Mouse (Mus musculus) myocyte (in vitro differentiated cells): ENCODE measurements around the gene Cavin3. TPM values are rescaled to one million over a fixed set of nuclear protein-coding genes. Genes with fewer than 3 reads are reported as not detected.

Experiments used
- H3K27me3 ChIP-seq: one replicate; pipeline ENCODE4 v1.6.1; 2011; ENCODE audit not compliant: control insufficient read depth, insufficient read depth, insufficient read length
- H3K36me3 ChIP-seq: one replicate; pipeline ENCODE4 v1.6.1; 2011; ENCODE audit not compliant: control insufficient read depth, insufficient read depth
- H3K4me2 ChIP-seq: one replicate; pipeline ENCODE4 v1.6.1; 2011; ENCODE audit warnings: low read depth, control low read depth
- H3K4me3 ChIP-seq: one replicate; pipeline ENCODE4 v1.5.1; 2011; ENCODE audit warnings: mild to moderate bottlenecking, control low read depth, moderate library complexity
- H3K79me2 ChIP-seq: one replicate; pipeline ENCODE4 v1.6.1; 2011; ENCODE audit not compliant: control insufficient read depth, insufficient read depth
- H3ac ChIP-seq: one replicate; pipeline ENCODE4 v1.6.1; 2011; ENCODE audit not compliant: control insufficient read depth, insufficient read length
- CEBPB ChIP-seq: IDR thresholded peaks from 2 replicates; pipeline ENCODE4 v1.6.1; 2011; ENCODE audit warnings: mild to moderate bottlenecking, moderate library complexity; ENCODE audit not compliant: poor library complexity, insufficient read depth, severe bottlenecking
- E2F4 ChIP-seq: IDR thresholded peaks from one replicate; pipeline ENCODE4 v1.6.1; 2011; ENCODE audit warnings: mild to moderate bottlenecking, control low read depth, moderate library complexity; ENCODE audit not compliant: insufficient read depth
- MAX ChIP-seq: IDR thresholded peaks from one replicate; pipeline ENCODE4 v1.6.1; 2011; ENCODE audit warnings: low read depth, mild to moderate bottlenecking, control low read depth
- MYOD1 ChIP-seq, 3 experiments: IDR thresholded peaks; one replicate each; pipeline ENCODE4 v1.6.1; 2011; ENCODE audit warnings: control low read depth in 2 of 3, low read depth in 2 of 3, mild to moderate bottlenecking in 2 of 3, moderate library complexity in 1 of 3; ENCODE audit not compliant: insufficient read length in 2 of 3, control insufficient read depth in 1 of 3
- MYOG ChIP-seq, 3 experiments: IDR thresholded peaks; one replicate each; pipeline ENCODE4 v1.6.1; 2011; ENCODE audit warnings: control low read depth in 2 of 3, low read depth in 2 of 3, mild to moderate bottlenecking in 2 of 3; ENCODE audit not compliant: insufficient read length in 2 of 3, control insufficient read depth in 1 of 3, insufficient read depth in 1 of 3
- POLR2A ChIP-seq: IDR thresholded peaks from one replicate; pipeline ENCODE4 v1.6.1; 2011; ENCODE audit warnings: low read depth, mild to moderate bottlenecking, control low read depth, moderate library complexity; ENCODE audit not compliant: insufficient read length
- POLR2AphosphoS2 ChIP-seq: IDR thresholded peaks from one replicate; pipeline ENCODE4 v1.6.1; 2011; ENCODE audit warnings: low read depth, control low read depth; ENCODE audit not compliant: insufficient read length
- REST ChIP-seq: IDR thresholded peaks from one replicate; pipeline ENCODE4 v1.6.1; 2011; ENCODE audit warnings: mild to moderate bottlenecking, control low read depth, moderate library complexity; ENCODE audit not compliant: insufficient read depth, insufficient read length
- SRF ChIP-seq: IDR thresholded peaks from one replicate; pipeline ENCODE4 v1.6.1; 2011; ENCODE audit warnings: low read depth; ENCODE audit not compliant: control insufficient read depth, insufficient read length
- TCF12 ChIP-seq: IDR thresholded peaks from one replicate; pipeline ENCODE4 v1.6.1; 2011; ENCODE audit warnings: mild to moderate bottlenecking, control low read depth; ENCODE audit not compliant: poor library complexity, insufficient read depth, severe bottlenecking
- TCF3 ChIP-seq: IDR thresholded peaks from one replicate; pipeline ENCODE4 v1.6.1; 2011; ENCODE audit warnings: low read depth, control low read depth; ENCODE audit not compliant: insufficient read length
- USF1 ChIP-seq: IDR thresholded peaks from one replicate; pipeline ENCODE4 v1.6.1; 2011; ENCODE audit warnings: low read depth, mild to moderate bottlenecking, control low read depth, moderate library complexity
- polyA plus RNA-seq: library from polyadenylated mRNA; unstranded; fragments of >200 nt; fragmentation: generic; extraction: Trizol; gene quantifications from one replicate; pipeline ENCODE4 v1.2.1, GENCODE M21; 2012; ENCODE audit warnings: missing spikeins

The Cavin3 gene
- 88.4 TPM for polyA plus RNA-seq

- Histone ChIP-seq H3K4me3 (peak within 1 kb of the TSS; percentile 57), H3K79me2 (no peaks in the 10 kb centered on the region), H3ac (peak within 1 kb of the TSS; percentile 46), H3K36me3 (no peaks in the 10 kb centered on the region), H3K4me2 (peak within 1 kb of the TSS; percentile 85), H3K27me3 (no peaks in the 10 kb centered on the region)
- TF ChIP-seq POLR2AphosphoS2: peak; percentile 57
- TF ChIP-seq MAX: no peak
- TF ChIP-seq TCF12: no peak
- no peak for TF ChIP-seq E2F4
- no peak for TF ChIP-seq REST
- no peak for TF ChIP-seq USF1
- no peak for TF ChIP-seq CEBPB
- TF ChIP-seq MYOD1 (IDR thresholded peaks at IDR 0.05; ENCODE audit: control insufficient read depth in 1 of 3, insufficient read length in 2 of 3, low read depth in 2 of 3): peak in 2 of 3 experiments; percentile 74 to 92
- TF ChIP-seq POLR2A: peak; percentile 72
- TF ChIP-seq TCF3: peak; percentile 25
- TF ChIP-seq SRF: no peak
- peak in 2 of 3 experiments; percentile 89 for TF ChIP-seq MYOG (IDR thresholded peaks at IDR 0.05; ENCODE audit: control insufficient read depth in 1 of 3, insufficient read depth in 1 of 3, insufficient read length in 2 of 3, low read depth in 2 of 3)
These were observed at the start of gene Cavin3 for GRCm38 (mm10) chr7:105481505-105482411. Gene Cavin3 (minus strand): TSS chr7:105482300.

GRCm38 (mm10) chr7:105528094-105528493 is 46.0 kb upstream of the Cavin3 start:
- no peaks in the 10 kb centered on the region for H3K27me3 ChIP-seq
- no peak for TF ChIP-seq SRF
- TF ChIP-seq TCF12: no peak
- no peak for TF ChIP-seq REST
- no peak for TF ChIP-seq MYOD1 (IDR thresholded peaks at IDR 0.05; ENCODE audit: control insufficient read depth in 1 of 3, insufficient read length in 2 of 3, low read depth in 2 of 3)
- TF ChIP-seq TCF3: no peak
- no peak for TF ChIP-seq USF1
- TF ChIP-seq MAX: no peak
- TF ChIP-seq POLR2AphosphoS2: no peak
- TF ChIP-seq E2F4: no peak
- TF ChIP-seq CEBPB: no peak
- TF ChIP-seq MYOG (IDR thresholded peaks at IDR 0.05; ENCODE audit: control insufficient read depth in 1 of 3, insufficient read depth in 1 of 3, insufficient read length in 2 of 3, low read depth in 2 of 3): no peak
- H3K4me3 ChIP-seq: no peak overlapping the region
- H3ac ChIP-seq: no peak overlapping the region
- no peaks in the 10 kb centered on the region for H3K36me3 ChIP-seq
- no peaks in the 10 kb centered on the region for H3K79me2 ChIP-seq
- H3K4me2 ChIP-seq: no peak overlapping the region

GRCm38 (mm10) chr7:105527306-105527937 is 45.3 kb upstream of the Cavin3 start:
- Histone ChIP-seq H3K27me3 (no peaks in the 10 kb centered on the region), H3K79me2 (no peaks in the 10 kb centered on the region), H3K36me3 (no peaks in the 10 kb centered on the region), H3K4me3 (no peak overlapping the region), H3ac (no peak overlapping the region), H3K4me2 (no peak overlapping the region)
- TF ChIP-seq POLR2AphosphoS2 (no peak), SRF (no peak), USF1 (no peak), POLR2A (no peak), REST (no peak), TCF3 (no peak), TCF12 (no peak), MYOG (IDR thresholded peaks at IDR 0.05; ENCODE audit: control insufficient read depth in 1 of 3, insufficient read depth in 1 of 3, insufficient read length in 2 of 3, low read depth in 2 of 3) (no peak), MAX (no peak), CEBPB (no peak), MYOD1 (IDR thresholded peaks at IDR 0.05; ENCODE audit: control insufficient read depth in 1 of 3, insufficient read length in 2 of 3, low read depth in 2 of 3) (no peak), E2F4 (no peak)

- no peak for TF ChIP-seq TCF3
- no peak for TF ChIP-seq REST
- no peak for TF ChIP-seq USF1
- TF ChIP-seq MAX: no peak
- no peak for TF ChIP-seq MYOD1 (IDR thresholded peaks at IDR 0.05; ENCODE audit: control insufficient read depth in 1 of 3, insufficient read length in 2 of 3, low read depth in 2 of 3)
- no peak for TF ChIP-seq TCF12
- no peak for TF ChIP-seq MYOG (IDR thresholded peaks at IDR 0.05; ENCODE audit: control insufficient read depth in 1 of 3, insufficient read depth in 1 of 3, insufficient read length in 2 of 3, low read depth in 2 of 3)
- no peak for TF ChIP-seq CEBPB
- TF ChIP-seq POLR2AphosphoS2: no peak
- no peak for TF ChIP-seq E2F4
- no peak for TF ChIP-seq SRF
- Histone ChIP-seq H3K27me3 (no peaks in the 10 kb centered on the region), H3K4me2 (no peak overlapping the region), H3ac (no peak overlapping the region), H3K36me3 (no peaks in the 10 kb centered on the region), H3K79me2 (no peaks in the 10 kb centered on the region), H3K4me3 (no peak overlapping the region)
These were observed 42.1 kb upstream of the Cavin3 start for GRCm38 (mm10) chr7:105524222-105524621.
